Mouse (Mus musculus): Measurements from ENCODE around the gene Pdpk1.

The Pdpk1 gene

GRCm38 (mm10) chr17:24150824-24151223, at the start of gene Pdpk1:
Pdpk1 (minus strand) TSS chr17:24150924.
- no peak for DNase-seq (ENCODE audit: low spot score)

- DNase-seq (ENCODE audit: low spot score): no peak
These were observed 49.0 kb upstream of the Pdpk1 start for GRCm38 (mm10) chr17:24199741-24200140.

- DNase-seq (ENCODE audit: low spot score): peak; percentile 74
These were observed 48.5 kb upstream of the Pdpk1 start for GRCm38 (mm10) chr17:24199252-24199651.

GRCm38 (mm10) chr17:24197032-24197824, 46.5 kb upstream of the Pdpk1 start:
- peak; percentile 58 for DNase-seq (ENCODE audit: low spot score)

GRCm38 (mm10) chr17:24195349-24195748, 44.6 kb upstream of the Pdpk1 start:
- DNase-seq (ENCODE audit: low spot score): no peak

- no peak for DNase-seq (ENCODE audit: low spot score)
These were observed 43.0 kb upstream of the Pdpk1 start for GRCm38 (mm10) chr17:24193769-24194168.

GRCm38 (mm10) chr17:24193268-24193667, 42.5 kb upstream of the Pdpk1 start:
- DNase-seq (ENCODE audit: low spot score): no peak

GRCm38 (mm10) chr17:24192848-24193247, 42.1 kb upstream of the Pdpk1 start:
- DNase-seq (ENCODE audit: low spot score): no peak

- no peak for DNase-seq (ENCODE audit: low spot score)
These were observed 40.8 kb upstream of the Pdpk1 start for GRCm38 (mm10) chr17:24191481-24191880.

GRCm38 (mm10) chr17:24190934-24191333, 40.2 kb upstream of the Pdpk1 start:
- no peak for DNase-seq (ENCODE audit: low spot score)

- no peak for DNase-seq (ENCODE audit: low spot score)
These were observed 23.5 kb upstream of the Pdpk1 start for GRCm38 (mm10) chr17:24174259-24174658.

GRCm38 (mm10) chr17:24173423-24173822, 22.7 kb upstream of the Pdpk1 start:
- DNase-seq (ENCODE audit: low spot score): peak; percentile 79

GRCm38 (mm10) chr17:24171738-24172137, 21.0 kb upstream of the Pdpk1 start:
- no peak for DNase-seq (ENCODE audit: low spot score)

GRCm38 (mm10) chr17:24170729-24171128, 20.0 kb upstream of the Pdpk1 start:
- no peak for DNase-seq (ENCODE audit: low spot score)

GRCm38 (mm10) chr17:24170125-24170524, 19.4 kb upstream of the Pdpk1 start:
- no peak for DNase-seq (ENCODE audit: low spot score)

- DNase-seq (ENCODE audit: low spot score): peak; percentile 96
These were observed 18.8 kb upstream of the Pdpk1 start, which contains the start of gene Atp6v0c for GRCm38 (mm10) chr17:24169317-24170065. Atp6v0c (minus strand) TSS chr17:24169702.

- peak; percentile 79 for DNase-seq (ENCODE audit: low spot score)
These were observed 18.0 kb upstream of the Pdpk1 start for GRCm38 (mm10) chr17:24168590-24169277.

- no peak for DNase-seq (ENCODE audit: low spot score)
These were observed 17.3 kb upstream of the Pdpk1 start for GRCm38 (mm10) chr17:24167891-24168505.

GRCm38 (mm10) chr17:24167120-24167519, 16.4 kb upstream of the Pdpk1 start:
- DNase-seq (ENCODE audit: low spot score): no peak

GRCm38 (mm10) chr17:24164566-24165259, 14.0 kb upstream of the Pdpk1 start:
- peak; percentile 51 for DNase-seq (ENCODE audit: low spot score)

- DNase-seq (ENCODE audit: low spot score): peak; percentile 99
These were observed 12.6 kb upstream of the Pdpk1 start, which contains the start of gene Amdhd2 for GRCm38 (mm10) chr17:24163176-24163962. Amdhd2 (minus strand) TSS chr17:24163766.
